Mouse (Mus musculus) erythroblast, embryonic 14.5 days (primary cell): ENCODE measurements at regions not wholly inside any gene's neighbourhood (a gene's known extent, or its start where the extent isn't known, plus 50 kb on each side); places are given as distances from the start of the nearest gene placed in this dataset.
A peak's percentile ranks its signal among the peaks of the same experiment; 100 is the strongest.
"Not testable (repeated sequence)": the region's sequence is repeated elsewhere in the genome, so short reads cannot be mapped to it uniquely, and the experiment has no call there.

Source experiments
- H3K27me3 ChIP-seq: 2 replicates; pipeline ENCODE4 v1.6.1; 2012; ENCODE audit warnings: inconsistent platforms; ENCODE audit not compliant: control insufficient read depth
- H3K36me3 ChIP-seq: 2 replicates; pipeline ENCODE4 v1.6.1; 2012; ENCODE audit warnings: mild to moderate bottlenecking, inconsistent platforms; ENCODE audit not compliant: control insufficient read depth
- H3K4me1 ChIP-seq: 2 replicates; pipeline ENCODE4 v1.6.1; 2012; ENCODE audit warnings: inconsistent platforms; ENCODE audit not compliant: control insufficient read depth
- H3K4me3 ChIP-seq: replicated peaks from 2 replicates; pipeline ENCODE3; 2012; ENCODE audit warnings: moderate library complexity, mild to moderate bottlenecking, inconsistent platforms
- H3K9me3 ChIP-seq: 2 replicates; pipeline ENCODE4 v1.6.1; 2012; ENCODE audit warnings: low read length, inconsistent platforms, mixed read lengths; ENCODE audit not compliant: control insufficient read depth
- GATA1 ChIP-seq: IDR thresholded peaks from 2 replicates; pipeline ENCODE4 v1.6.1; 2012; ENCODE audit warnings: low read length, inconsistent platforms, mixed read lengths
- TAL1 ChIP-seq: IDR thresholded peaks from 3 replicates; pipeline ENCODE4 v1.6.1; 2012; ENCODE audit warnings: low read length, inconsistent platforms, mixed read lengths

DNA sequence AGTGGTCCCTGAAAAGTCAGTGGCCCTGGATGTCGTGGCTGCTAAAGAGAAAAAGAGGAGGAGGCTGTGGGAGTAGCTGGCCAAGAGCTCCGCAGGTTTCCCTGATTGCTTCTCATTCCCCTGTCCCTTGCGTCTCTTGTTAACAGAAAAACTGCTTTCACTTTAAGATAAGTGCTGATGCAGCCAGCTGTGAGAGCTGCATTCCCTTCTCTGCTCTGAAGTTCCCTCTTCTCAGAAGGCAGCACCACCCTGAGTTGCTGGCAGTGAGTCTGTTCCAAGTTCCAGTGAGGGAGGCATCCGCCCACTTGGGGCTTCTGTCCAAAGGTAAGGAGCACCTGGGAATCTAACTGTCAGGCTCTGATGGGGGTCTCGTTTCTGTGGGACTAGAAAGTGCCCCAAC lies 63.5 kb downstream of the Olfr693 start:
- H3K27me3 ChIP-seq, H3K36me3 ChIP-seq, H3K9me3 ChIP-seq, H3K4me3 ChIP-seq, H3K4me1 ChIP-seq: not testable (repeated sequence)

DNA sequence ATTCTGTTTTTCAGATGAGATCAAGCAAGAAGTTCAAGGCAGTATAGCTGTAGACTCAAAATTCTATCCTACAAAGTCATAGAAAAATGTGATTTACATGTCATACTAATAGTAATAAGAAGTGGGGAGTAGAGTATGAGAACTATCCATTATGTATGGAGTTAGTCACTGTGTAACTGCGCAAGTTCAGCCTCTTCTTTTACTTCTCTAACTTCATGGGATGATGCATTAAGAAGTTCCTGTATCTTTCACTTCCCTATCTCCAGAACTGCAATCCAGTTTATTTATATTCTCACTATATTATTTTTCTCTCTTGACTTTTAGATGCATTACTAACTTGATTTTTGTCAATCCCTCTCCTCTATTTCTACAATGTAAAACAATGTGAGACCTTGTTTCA lies 67.7 kb downstream of the Olfr693 start:
- H3K4me3 ChIP-seq: no peak overlapping the region
- H3K27me3 ChIP-seq: no peaks in the 10 kb centered on the region
- H3K4me1 ChIP-seq: no peaks in the 10 kb centered on the region
- no peaks in the 10 kb centered on the region for H3K9me3 ChIP-seq
- no peaks in the 10 kb centered on the region for H3K36me3 ChIP-seq
- TF ChIP-seq TAL1: no peak
- TF ChIP-seq GATA1: no peak

DNA sequence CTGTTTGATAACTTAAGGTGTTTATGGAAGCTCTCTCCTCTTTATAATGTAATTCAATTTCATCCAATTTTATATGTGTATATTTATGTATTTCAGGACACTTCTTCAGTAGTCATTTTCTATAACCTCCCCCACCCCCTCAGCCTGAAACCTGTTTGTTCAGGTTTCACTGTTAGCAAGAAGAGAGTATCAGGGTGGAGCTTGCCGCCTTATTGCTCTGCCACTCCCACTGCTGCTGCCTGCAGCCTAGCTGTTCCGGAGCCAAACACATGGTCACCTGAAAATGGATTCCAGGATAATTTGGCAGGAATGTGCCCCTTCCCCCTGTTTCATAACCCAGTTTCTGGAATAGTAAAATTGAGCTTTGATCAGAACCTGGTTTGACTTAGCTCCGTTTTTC lies 100.0 kb downstream of the Olfr693 start:
- Histone ChIP-seq H3K4me1 (no peaks in the 10 kb centered on the region), H3K9me3 (no peaks in the 10 kb centered on the region), H3K4me3 (no peak overlapping the region), H3K27me3 (no peaks in the 10 kb centered on the region), H3K36me3 (no peaks in the 10 kb centered on the region)
- TF ChIP-seq TAL1: no peak
- no peak for TF ChIP-seq GATA1

DNA sequence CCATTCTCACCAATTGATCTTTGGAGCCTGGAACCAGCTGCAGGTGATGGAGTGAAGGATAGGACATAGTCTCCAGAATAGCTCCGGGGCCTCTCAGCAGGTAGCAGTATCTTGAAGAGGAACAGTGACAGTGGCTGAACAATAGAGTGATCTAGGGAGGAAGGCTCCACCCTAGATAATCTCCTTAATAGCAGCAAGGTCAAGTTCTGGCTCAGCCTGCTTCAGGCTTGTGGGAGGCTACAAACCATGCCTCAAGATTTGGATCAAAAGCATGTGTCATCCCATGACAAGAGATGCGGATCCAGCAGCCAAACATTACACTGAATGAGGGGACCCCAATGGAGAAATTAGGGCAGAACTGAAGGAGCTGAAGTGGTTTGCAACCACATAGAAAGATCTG lies 112.1 kb downstream of the Olfr693 start:
- H3K4me3 ChIP-seq, H3K36me3 ChIP-seq, H3K4me1 ChIP-seq, H3K9me3 ChIP-seq, H3K27me3 ChIP-seq: not testable (repeated sequence)

DNA sequence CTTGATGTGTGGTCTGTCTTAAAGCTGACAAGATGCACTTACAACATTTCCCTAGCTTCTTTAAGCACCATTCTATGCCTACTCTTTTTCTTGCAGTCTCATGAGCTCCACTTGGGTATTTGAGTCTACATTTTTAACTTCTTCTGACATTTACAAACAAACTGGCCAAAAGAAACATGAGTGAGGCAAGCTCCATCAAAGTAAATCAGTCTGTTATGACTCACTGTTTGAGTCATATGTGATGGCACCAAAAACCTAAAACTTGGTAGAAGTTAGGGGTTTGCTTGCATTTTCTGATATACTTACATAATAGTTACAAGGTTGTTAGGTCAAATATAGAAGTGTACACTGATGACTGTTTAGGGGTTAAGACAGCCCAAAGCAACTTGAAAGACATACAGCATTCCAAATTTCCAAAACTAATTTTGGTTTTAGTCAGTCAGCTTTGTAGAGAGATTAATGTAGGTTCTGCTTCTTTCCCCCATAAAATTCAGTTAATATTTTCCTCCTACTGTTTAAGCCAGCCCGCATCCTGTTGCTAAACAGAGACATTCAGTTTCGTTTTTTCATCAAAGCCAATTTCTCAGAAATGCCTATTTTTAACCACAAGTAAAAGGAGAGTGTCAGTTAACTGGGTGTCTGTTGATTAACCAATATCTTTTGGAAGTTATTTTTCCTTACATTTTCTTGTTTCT lies 129.4 kb downstream of the Olfr693 start:
- Histone ChIP-seq H3K4me3 (peak overlapping the region; percentile 18), H3K27me3 (no peaks in the 10 kb centered on the region), H3K4me1 (peaks cover 6% of the 10 kb centered on the region), H3K9me3 (no peaks in the 10 kb centered on the region), H3K36me3 (no peaks in the 10 kb centered on the region)
- TF ChIP-seq GATA1: no peak
- no peak for TF ChIP-seq TAL1

DNA sequence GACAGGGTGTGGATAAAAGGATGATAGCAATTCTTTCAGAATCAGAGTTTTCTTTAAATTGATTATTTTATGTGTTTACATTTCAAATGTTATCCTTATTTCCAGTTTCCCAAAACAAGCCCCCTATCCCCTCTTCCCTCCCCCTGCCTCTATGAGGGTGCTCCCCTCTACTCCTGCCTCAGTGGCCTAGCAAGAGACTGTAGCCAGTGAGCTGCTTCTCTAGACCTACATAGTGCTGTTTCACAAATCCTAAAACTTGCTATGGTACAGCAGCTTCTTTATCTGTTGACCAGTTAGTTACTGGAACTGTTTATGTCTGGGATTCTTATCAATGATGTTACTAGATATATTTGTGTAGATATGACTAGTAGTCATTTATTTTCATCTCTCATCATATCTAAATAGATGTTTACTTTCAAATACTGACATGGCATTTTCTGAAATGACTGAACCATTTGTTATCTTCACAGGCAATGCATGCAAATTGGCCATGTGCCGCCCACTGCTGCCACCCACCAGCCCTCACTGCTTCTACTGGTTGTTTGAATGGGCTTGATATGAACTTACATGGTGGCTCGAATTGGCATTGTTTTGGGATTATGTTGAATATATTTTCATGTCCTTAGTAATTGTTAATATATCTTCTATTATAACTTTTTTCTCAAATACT lies 150.8 kb downstream of the Olfr693 start:
- not testable (repeated sequence) for H3K4me3 ChIP-seq, H3K4me1 ChIP-seq, H3K27me3 ChIP-seq, H3K9me3 ChIP-seq, H3K36me3 ChIP-seq

DNA sequence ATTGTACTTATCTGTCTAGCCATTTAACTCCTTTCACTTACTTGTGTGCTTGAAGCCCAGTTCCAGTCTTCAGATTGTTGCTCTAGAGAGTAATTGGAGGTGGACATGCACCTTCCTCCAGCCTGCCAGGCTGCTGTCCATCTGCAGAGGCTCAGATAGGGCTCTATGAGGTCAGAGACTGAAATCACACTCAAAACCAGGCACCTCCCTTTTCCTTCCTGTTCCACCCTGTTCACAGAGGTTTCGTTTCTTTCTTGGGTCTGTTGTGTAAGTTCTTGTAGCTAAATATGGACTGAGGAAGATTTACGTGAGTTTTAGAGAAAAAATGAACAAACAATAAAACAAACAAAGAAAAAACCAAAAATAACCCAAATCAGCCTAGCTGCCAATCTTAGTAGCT lies 151.4 kb downstream of the Olfr693 start:
- H3K9me3 ChIP-seq, H3K27me3 ChIP-seq, H3K4me1 ChIP-seq, H3K36me3 ChIP-seq, H3K4me3 ChIP-seq: not testable (repeated sequence)

DNA sequence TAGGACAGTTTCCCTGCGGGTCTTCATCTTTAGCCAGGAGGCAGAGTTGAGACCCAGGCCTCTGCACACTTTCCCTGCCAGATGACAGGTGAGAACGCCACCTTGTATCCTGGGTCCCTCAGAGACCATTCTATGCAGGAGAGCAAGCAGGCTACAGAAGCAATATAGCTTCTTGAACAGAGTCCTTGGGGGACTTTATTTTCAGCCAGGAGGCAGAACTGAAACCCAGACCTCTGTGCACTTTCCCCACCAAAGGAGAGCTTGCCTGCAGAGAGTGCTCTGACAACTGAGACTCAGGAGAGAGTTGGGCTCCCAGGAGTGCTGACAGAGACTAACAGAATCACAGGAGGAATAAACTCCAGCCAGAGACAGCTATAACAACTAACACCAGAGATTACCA lies 185.5 kb downstream of the Olfr693 start:
- H3K4me3 ChIP-seq: no peak overlapping the region
- H3K36me3 ChIP-seq: no peaks in the 10 kb centered on the region
- TF ChIP-seq GATA1 (no peak), TAL1 (no peak)
- no peaks in the 10 kb centered on the region for H3K9me3 ChIP-seq
- no peaks in the 10 kb centered on the region for H3K27me3 ChIP-seq
- no peaks in the 10 kb centered on the region for H3K4me1 ChIP-seq
